Mouse (Mus musculus) liver, embryonic 14.5 days (tissue): ENCODE measurements around the gene Foxf2. TPM values are rescaled to one million over a fixed set of nuclear protein-coding genes. Genes with fewer than 3 reads are reported as not detected.

Experiments
- ATAC-seq: fragments of 200-750 bp; cut with Nextera tagmentation; 2 replicates; pipeline ENCODE4 v1.8.0; 2017; ENCODE audit warnings: moderate number of reproducible peaks, mild to moderate bottlenecking, moderate library complexity; ENCODE audit not compliant: insufficient read depth
- DNase-seq, 3 experiments: peaks; one replicate each; pipeline ENCODE4 v3.0.0-alpha.2; 2012 to 2013; ENCODE audit warnings: low read depth in 3 of 3, low spot score in 3 of 3
- H3K27ac ChIP-seq: fragments of 300-500 bp; sonication (generic); 2 replicates; pipeline ENCODE4 v1.5.1; 2014; ENCODE audit warnings: moderate library complexity, mild to moderate bottlenecking, control low read depth, inconsistent platforms
- H3K27me3 ChIP-seq: fragments of 300-500 bp; sonication (generic); 2 replicates; pipeline ENCODE4 v1.6.1; 2014; ENCODE audit warnings: mild to moderate bottlenecking, low read length, moderate library complexity; ENCODE audit not compliant: control insufficient read depth, insufficient read depth
- H3K36me3 ChIP-seq: fragments of 300-500 bp; sonication (generic); replicated peaks from 2 replicates; pipeline ENCODE4 v1.6.1; 2014; ENCODE audit warnings: low read depth; ENCODE audit not compliant: control insufficient read depth, insufficient read depth
- H3K4me1 ChIP-seq, 2 experiments: fragments of 200-500 bp in 1 of 2; fragments of 300-500 bp in 1 of 2; sonication (generic) in 1 of 2; replicated peaks; 2 replicates each; pipeline ENCODE4 v1.6.1; 2012 to 2014; ENCODE audit warnings: antibody characterized with exemption in 1 of 2, inconsistent platforms in 1 of 2, low read length in 1 of 2; ENCODE audit not compliant: control insufficient read depth in 2 of 2, insufficient read depth in 2 of 2
- H3K4me2 ChIP-seq: fragments of 300-500 bp; sonication (generic); 2 replicates; pipeline ENCODE4 v1.6.1; 2014; ENCODE audit warnings: low read depth, mild to moderate bottlenecking, control low read depth, moderate library complexity
- H3K4me3 ChIP-seq, 2 experiments: fragments of 200-500 bp in 1 of 2; fragments of 300-500 bp in 1 of 2; sonication (generic) in 1 of 2; 2 replicates each; pipeline ENCODE4 v1.5.1; 2012 to 2014; ENCODE audit warnings: low read depth in 2 of 2, low read length in 2 of 2, mild to moderate bottlenecking in 2 of 2, control low read depth in 1 of 2, inconsistent platforms in 1 of 2, moderate library complexity in 1 of 2; ENCODE audit not compliant: insufficient read depth in 1 of 2
- H3K9ac ChIP-seq: fragments of 300-500 bp; sonication (generic); replicated peaks from 2 replicates; pipeline ENCODE4 v1.6.1; 2014; ENCODE audit warnings: mild to moderate bottlenecking, control low read depth, moderate library complexity
- H3K9me3 ChIP-seq: fragments of 300-500 bp; sonication (generic); 2 replicates; pipeline ENCODE4 v1.6.1; 2016; ENCODE audit warnings: low read length, mixed read lengths; ENCODE audit not compliant: control insufficient read depth
- CTCF ChIP-seq: IDR thresholded peaks from 2 replicates; pipeline ENCODE4 v1.5.1; 2016; ENCODE audit warnings: antibody characterized with exemption, low read depth, control low read depth
- EP300 ChIP-seq: IDR thresholded peaks from 2 replicates; pipeline ENCODE4 v1.6.1; 2016; ENCODE audit warnings: antibody characterized with exemption, low read depth
- WGBS: fragments of 180-500 bp; shearing (Covaris S2); extraction: QIAGEN DNeasy Blood & Tissue Kit; methylation state at CpG from one replicate; pipeline ENCODE4 v1.1.7; 2014; ENCODE audit not compliant: insufficient replicate concordance; 5-methylcytosine and 5-hydroxymethylcytosine counted together
- polyA plus RNA-seq, 2 experiments: library from polyadenylated mRNA; depleted of rRNA in 1 of 2; stranded (reverse) in 1 of 2; unstranded in 1 of 2; fragments of >200 nt; fragmentation: Nextera tagmentation in 1 of 2; extraction: Ambion mirVana in 1 of 2; gene quantifications; 2 replicates each; pipeline versions ENCODE4 v1.2.1 to v1.2.3; 2012 to 2014

Foxf2 gene
- polyA plus RNA-seq (2012; rRNA removed) (0.09 and 0.12 TPM in 2 replicates), polyA plus RNA-seq (2014; fragmentation: Nextera tagmentation; extraction: Ambion mirVana) (not detected in 2 replicates)

DNA sequence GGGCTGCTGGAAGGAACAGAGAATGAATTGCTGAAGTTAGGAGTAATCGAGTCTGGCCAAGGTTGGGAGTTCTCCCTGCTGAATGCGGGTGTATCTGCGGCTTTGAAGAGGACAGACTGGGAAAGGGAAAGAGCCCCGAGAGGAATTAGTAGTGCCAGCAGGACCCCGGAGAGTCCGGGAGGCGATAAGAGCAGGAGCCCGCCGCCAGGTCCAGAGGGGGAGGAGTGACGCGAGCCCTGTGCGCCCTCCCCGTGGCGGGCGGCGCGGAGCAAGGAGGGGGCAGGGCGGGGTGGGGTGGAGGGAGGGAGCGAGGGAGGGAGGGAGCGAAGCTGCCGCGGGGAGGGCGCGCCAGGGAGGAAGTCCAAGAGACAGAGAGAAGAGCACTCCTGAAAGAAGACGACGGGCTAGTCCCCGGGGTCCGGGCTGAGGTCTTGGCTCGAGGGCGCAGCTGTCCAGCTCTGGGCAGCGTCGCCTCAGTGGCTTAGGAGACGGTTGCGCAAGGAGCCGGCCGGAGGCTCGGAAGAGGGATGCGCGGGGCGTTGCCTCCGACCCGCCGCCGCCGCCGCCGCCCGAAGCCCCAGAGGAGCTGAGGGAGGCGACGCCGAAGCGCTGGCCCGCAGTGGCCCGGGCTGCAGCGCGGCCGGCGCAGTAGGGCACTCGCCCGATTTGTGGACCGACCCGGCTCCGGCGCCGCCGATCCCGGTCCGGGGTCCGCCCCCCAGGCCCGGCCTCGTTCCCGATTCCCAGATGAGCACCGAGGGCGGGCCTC is at the start of gene Foxf2:
TSS of gene Foxf2 (plus strand) at position 484 of the 769 bp plus-strand sequence.
- peak within 1 kb of the TSS in 1 of 2 experiments; percentile 13; a peak in 1 of 4 replicates for H3K4me3 ChIP-seq
- no peaks in the 10 kb centered on the region for H3K9me3 ChIP-seq
- no peaks in the 10 kb centered on the region for H3K36me3 ChIP-seq
- TF ChIP-seq CTCF, result no peak
- WGBS, result under 1% methylated on average over 59 of the region's 74 CpGs
- no peak for ATAC-seq
- peak within 1 kb of the TSS; percentile 27 for H3K4me2 ChIP-seq
- no peak within 1 kb of the TSS for H3K9ac ChIP-seq
- peaks cover 97% of the 10 kb centered on the region for H3K27me3 ChIP-seq
- no peak within 1 kb of the TSS for H3K27ac ChIP-seq
- no peaks in the 10 kb centered on the region for H3K4me1 ChIP-seq
- no peak for DNase-seq

DNA sequence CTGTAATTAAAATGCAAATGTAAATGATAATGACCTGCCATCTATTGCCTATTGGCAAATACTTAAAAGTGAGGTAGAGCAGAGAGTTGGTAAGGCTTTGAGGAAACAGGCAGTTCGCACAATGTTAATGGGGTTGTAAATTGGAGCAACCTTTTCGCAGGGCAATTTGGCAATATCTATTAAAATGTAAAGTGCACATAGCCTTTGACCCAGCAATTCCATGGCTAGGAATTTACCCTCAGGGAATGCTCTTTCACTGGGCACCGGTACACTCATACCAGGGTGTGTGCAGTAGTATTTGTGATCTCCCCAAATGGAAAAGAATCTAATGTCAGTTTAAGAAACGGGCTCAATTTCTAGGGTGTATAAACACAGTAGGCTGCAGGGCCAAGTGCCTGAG is 48.9 kb upstream of the Foxf2 start:
- H3K36me3 ChIP-seq, result no peaks in the 10 kb centered on the region
- H3K4me2 ChIP-seq, result no peak overlapping the region
- H3K4me3 ChIP-seq, result no peak overlapping the region
- H3K9ac ChIP-seq, result no peak overlapping the region
- ATAC-seq, result no peak
- H3K27me3 ChIP-seq, result no peaks in the 10 kb centered on the region
- DNase-seq, result no peak
- no peaks in the 10 kb centered on the region for H3K9me3 ChIP-seq
- 50% methylated on average over 4 of the region's 4 CpGs for WGBS
- TF ChIP-seq EP300 (no peak), CTCF (no peak)
- H3K27ac ChIP-seq, result no peak overlapping the region
- H3K4me1 ChIP-seq, result 0 out of 4 replicates have a peak, but pooled peaks cover 0 to 3% of the 10 kb centered on the region in 2 experiments

DNA sequence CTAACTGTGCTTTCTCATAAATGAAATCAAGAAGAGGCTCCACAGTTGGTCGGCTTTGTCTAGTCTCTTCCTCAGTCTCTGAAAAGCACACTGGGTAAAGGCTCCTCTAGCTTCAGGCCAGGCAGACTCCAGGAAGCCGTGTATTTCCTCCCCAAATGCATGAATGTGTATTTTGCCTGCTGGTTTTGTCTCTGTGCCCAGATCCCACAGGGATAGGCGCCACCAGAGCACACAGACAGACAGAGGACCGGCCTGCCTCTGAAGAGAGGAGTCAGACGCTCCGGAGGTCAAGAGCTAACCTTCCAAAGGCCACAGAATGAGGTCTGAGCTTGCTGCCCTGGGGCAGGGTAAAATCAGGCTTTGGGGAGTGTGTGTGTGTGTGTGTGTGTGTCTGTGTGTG is 48.0 kb upstream of the Foxf2 start:
- Histone ChIP-seq H3K27me3 (no peaks in the 10 kb centered on the region), H3K36me3 (no peaks in the 10 kb centered on the region), H3K4me2 (no peak overlapping the region), H3K27ac (no peak overlapping the region), H3K9me3 (no peaks in the 10 kb centered on the region), H3K4me3 (no peak overlapping the region), H3K9ac (no peak overlapping the region), H3K4me1 (0 out of 4 replicates have a peak, but pooled peaks cover 0 to 3% of the 10 kb centered on the region in 2 experiments)
- TF ChIP-seq CTCF (no peak), EP300 (no peak)
- DNase-seq (no peak), ATAC-seq (no peak)
- 35% methylated on average over 6 of the region's 6 CpGs for WGBS

DNA sequence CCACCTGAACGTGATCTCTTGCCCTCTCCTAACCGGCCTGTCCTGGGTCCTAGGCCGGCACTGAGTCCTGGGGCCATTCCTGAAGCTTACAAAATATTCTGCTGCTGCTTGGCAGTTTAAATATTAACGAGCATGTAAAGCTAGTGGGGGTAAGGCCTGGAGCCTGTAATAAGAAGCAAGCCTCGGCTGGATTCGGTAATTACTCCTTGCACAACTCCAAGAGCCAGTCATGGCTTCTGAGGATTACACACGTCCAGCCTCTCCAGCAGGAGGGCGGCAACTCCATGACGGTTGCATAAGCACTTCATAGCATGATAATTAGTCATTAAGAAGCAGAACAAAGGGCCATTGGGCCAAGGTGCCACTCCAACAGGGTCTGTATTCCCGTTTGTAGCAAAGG is 47.2 kb upstream of the Foxf2 start:
- TF ChIP-seq CTCF, result no peak
- TF ChIP-seq EP300, result no peak
- Histone ChIP-seq H3K36me3 (no peaks in the 10 kb centered on the region), H3K27ac (no peak overlapping the region), H3K9ac (no peak overlapping the region), H3K27me3 (no peaks in the 10 kb centered on the region), H3K9me3 (no peaks in the 10 kb centered on the region), H3K4me2 (no peak overlapping the region), H3K4me1 (0 out of 4 replicates have a peak, but pooled peaks cover 0 to 3% of the 10 kb centered on the region in 2 experiments), H3K4me3 (no peak overlapping the region)
- no peak for DNase-seq
- whole genome bisulfite sequencing, result 51% methylated on average over 10 of the region's 10 CpGs
- no peak for ATAC-seq

DNA sequence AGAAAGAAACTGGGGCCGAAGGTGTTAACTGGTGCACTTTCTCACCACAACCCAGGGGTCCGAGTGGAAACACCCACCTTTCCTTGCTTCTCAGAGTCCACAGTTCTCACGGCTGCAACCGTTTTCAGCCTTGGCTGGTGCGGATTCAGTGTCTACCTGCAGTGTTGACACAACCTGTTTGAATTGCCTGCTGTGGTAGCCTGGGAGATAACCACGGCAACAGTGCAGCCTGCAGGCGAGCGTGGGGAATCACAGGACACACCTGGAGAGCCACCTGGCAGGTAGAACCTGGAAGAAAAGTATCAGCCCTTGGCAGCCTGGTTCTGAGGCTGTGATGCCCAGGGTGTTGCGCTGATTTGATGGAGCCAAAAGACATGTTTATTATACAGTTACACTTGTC is 45.8 kb upstream of the Foxf2 start:
- no peak overlapping the region for H3K27ac ChIP-seq
- WGBS, result 42% methylated on average over 9 of the region's 9 CpGs
- H3K4me2 ChIP-seq, result no peak overlapping the region
- TF ChIP-seq CTCF (peak; percentile 66), EP300 (no peak)
- ATAC-seq (no peak), DNase-seq (no peak)
- H3K4me1 ChIP-seq, result 0 out of 4 replicates have a peak, but pooled peaks cover 0 to 3% of the 10 kb centered on the region in 2 experiments
- H3K36me3 ChIP-seq, result no peaks in the 10 kb centered on the region
- H3K9ac ChIP-seq, result no peak overlapping the region
- H3K27me3 ChIP-seq, result no peaks in the 10 kb centered on the region
- no peaks in the 10 kb centered on the region for H3K9me3 ChIP-seq
- H3K4me3 ChIP-seq, result no peak overlapping the region
